Comparison of ENCODE assay signal across 10 mouse cellular contexts in the genomic region with DNA sequence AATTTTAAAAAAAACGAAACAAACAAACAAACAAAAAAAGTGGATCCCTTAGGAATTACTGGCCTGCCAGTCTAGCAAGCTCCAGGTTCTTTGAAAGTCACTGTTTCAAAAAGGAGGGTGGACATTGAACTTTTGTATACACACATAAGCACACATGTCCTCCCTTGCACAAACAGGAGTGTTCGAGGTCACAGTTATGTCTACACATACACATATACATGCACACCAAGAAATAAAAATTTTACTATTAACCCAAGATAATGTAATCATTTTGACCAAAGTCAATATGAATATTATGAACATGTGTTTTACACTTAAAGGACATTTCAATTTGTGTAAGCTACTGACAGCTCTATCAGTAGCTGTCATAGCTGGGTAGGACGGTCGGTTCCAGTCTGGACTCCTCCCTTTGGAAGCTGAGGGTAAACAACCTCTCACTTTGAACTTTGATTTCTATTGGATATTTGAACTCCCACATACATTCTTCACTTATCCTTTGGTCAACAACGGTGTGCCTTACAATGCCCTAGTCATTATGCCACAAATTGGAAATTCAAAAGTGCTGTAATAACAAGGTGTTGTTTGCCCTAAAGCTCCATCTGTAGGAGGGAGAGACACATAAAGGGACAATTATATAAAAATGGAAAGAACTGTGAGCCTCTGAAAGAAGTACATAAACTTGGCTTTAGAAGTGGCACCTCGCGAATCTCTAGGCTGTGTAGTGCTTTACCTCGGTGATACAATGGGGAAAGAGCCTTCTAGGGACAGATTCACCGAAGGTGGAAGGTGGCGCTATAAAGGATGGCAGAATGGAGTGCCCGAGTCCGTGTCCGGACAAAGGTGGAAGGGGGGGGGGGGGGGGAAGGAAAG. TPM values are rescaled to one million over a fixed set of nuclear protein-coding genes. Genes with fewer than 3 reads are reported as not detected.
DNase-seq lines count a peak whose midpoint lies in the region; ATAC-seq and TF ChIP-seq lines count a peak whose summit lies in the region.
"Had no signal": no experiment of that assay in that cellular context is flagged by ENCODE, and none has a peak within 500 bp of the region (broad histone marks: within the 10 kb centered on the region; RNA-seq: fewer than 3 reads in every experiment).

No protein-coding gene starts in this region.

- ATAC-seq in heart, postnatal 0 days (ENCODE audit: insufficient read depth, low read depth): no peak
- ATAC-seq in forebrain, embryonic 11.5 days (replicated peaks; ENCODE audit: low FRiP score): no peak
- ATAC-seq in limb, embryonic 12.5 days (ENCODE audit: insufficient number of reproducible peaks, insufficient read depth, low FRiP score, low TSS enrichment, low read depth): no peak
- no peak for ATAC-seq in neural tube, embryonic 12.5 days (ENCODE audit: low FRiP score, low read depth)

- no peak for TF ChIP-seq CTCF in heart, postnatal 0 days (IDR thresholded peaks at IDR 0.05; ENCODE audit: low read depth)

- 36% methylated on average over 13 of the region's 13 CpGs for WGBS in heart, postnatal 0 days
- WGBS in forebrain, embryonic 11.5 days: 31% methylated on average over 13 of the region's 13 CpGs
- WGBS in limb, embryonic 12.5 days: 31% methylated on average over 13 of the region's 13 CpGs
- 30% methylated on average over 13 of the region's 13 CpGs for WGBS in neural tube, embryonic 12.5 days

- H3K36me3 ChIP-seq in heart, postnatal 0 days (replicated peaks; ENCODE audit: control insufficient read depth, insufficient read depth, low read length): peaks cover 4% of the 10 kb centered on the region; the same call in 1 of the 2 replicates
- H3K36me3 ChIP-seq in forebrain, embryonic 11.5 days (ENCODE audit: control insufficient read depth, insufficient read depth, low read length): no peaks in the 10 kb centered on the region
- peaks cover 14% of the 10 kb centered on the region for H3K36me3 ChIP-seq in limb, embryonic 12.5 days
- peaks cover 7% of the 10 kb centered on the region; the same call in 1 of the 2 replicates for H3K36me3 ChIP-seq in neural tube, embryonic 12.5 days

- no peaks in the 10 kb centered on the region for H3K9me3 ChIP-seq in heart, postnatal 0 days (replicated peaks; ENCODE audit: control insufficient read depth, low read length)
- no peaks in the 10 kb centered on the region for H3K9me3 ChIP-seq in forebrain, embryonic 11.5 days (ENCODE audit: control insufficient read depth, low read length)
- no peaks in the 10 kb centered on the region for H3K9me3 ChIP-seq in limb, embryonic 12.5 days
- no peaks in the 10 kb centered on the region for H3K9me3 ChIP-seq in neural tube, embryonic 12.5 days

- no peak for TF ChIP-seq EP300 in heart, postnatal 0 days (IDR thresholded peaks at IDR 0.05; ENCODE audit: low read depth)

- no peak overlapping the region for H3K9ac ChIP-seq in heart, postnatal 0 days (replicated peaks; ENCODE audit: low read depth, low read length)
- H3K9ac ChIP-seq in forebrain, embryonic 11.5 days (ENCODE audit: low read length): no peak overlapping the region; the same call in 1 of the 2 replicates
- H3K9ac ChIP-seq in limb, embryonic 12.5 days (replicated peaks): no peak overlapping the region
- H3K9ac ChIP-seq in neural tube, embryonic 12.5 days: no peak overlapping the region

- intact Hi-C loops in heart, postnatal 25 days (cut with DNase I): no loop called here
- intact Hi-C loops in left cerebral cortex, postnatal 36 days (cut with DNase I): no loop called here

- DNase-seq in heart, postnatal 0 days (ENCODE audit: low spot score): no peak
- no peak for DNase-seq in heart, postnatal 25 days (ENCODE audit: low spot score)
- no peak for DNase-seq in forebrain, embryonic 11.5 days (ENCODE audit: low spot score)
- no peak for DNase-seq in ovary, postnatal 14 days (ENCODE audit: low spot score)
- no peak for DNase-seq in left cerebral cortex, postnatal 36 days (ENCODE audit: low spot score in 2 of 2)
- DNase-seq in right cerebral cortex, postnatal 36 days (ENCODE audit: low spot score in 2 of 2): no peak
- DNase-seq: cerebellum, adult 11-12 months; right cerebral cortex, postnatal 25 days had no signal

- no peaks in the 10 kb centered on the region for H3K27me3 ChIP-seq in heart, postnatal 0 days (ENCODE audit: control insufficient read depth, insufficient read depth, low read length)
- H3K27me3 ChIP-seq in forebrain, embryonic 11.5 days (ENCODE audit: control insufficient read depth, insufficient read depth, low read length): no peaks in the 10 kb centered on the region
- H3K27me3 ChIP-seq in limb, embryonic 12.5 days: no peaks in the 10 kb centered on the region
- H3K27me3 ChIP-seq in neural tube, embryonic 12.5 days (replicated peaks): no peaks in the 10 kb centered on the region

- no peak overlapping the region for H3K27ac ChIP-seq in heart, postnatal 0 days (ENCODE audit: low read depth)
- peak overlapping the region; percentile 47; the same call in 1 of the 2 replicates for H3K27ac ChIP-seq in forebrain, embryonic 11.5 days (ENCODE audit: low read depth, low read length)
- no peak overlapping the region for H3K27ac ChIP-seq in limb, embryonic 12.5 days
- H3K27ac ChIP-seq in neural tube, embryonic 12.5 days: no peak overlapping the region

- peak overlapping the region; percentile 88 for H3K4me3 ChIP-seq in heart, postnatal 0 days (ENCODE audit: low read depth, low read length)
- H3K4me3 ChIP-seq in forebrain, embryonic 11.5 days (ENCODE audit: low read depth, low read length): peak overlapping the region; percentile 91; the same call in 1 of the 2 replicates
- H3K4me3 ChIP-seq in limb, embryonic 12.5 days (replicated peaks): peak overlapping the region; percentile 93
- no peak overlapping the region for H3K4me3 ChIP-seq in neural tube, embryonic 12.5 days

- peak overlapping the region; percentile 100 for H3K4me2 ChIP-seq in heart, postnatal 0 days (ENCODE audit: low read depth, low read length)
- H3K4me2 ChIP-seq in forebrain, embryonic 11.5 days (ENCODE audit: low read depth, low read length, severe bottlenecking): peak overlapping the region; percentile 86
- H3K4me2 ChIP-seq in limb, embryonic 12.5 days: peak overlapping the region; percentile 91
- peak overlapping the region; percentile 97 for H3K4me2 ChIP-seq in neural tube, embryonic 12.5 days (replicated peaks)

- peaks cover 26% of the 10 kb centered on the region for H3K4me1 ChIP-seq in heart, postnatal 0 days (ENCODE audit: control insufficient read depth, insufficient read depth)
- H3K4me1 ChIP-seq in forebrain, embryonic 11.5 days (replicated peaks; ENCODE audit: control insufficient read depth, insufficient read depth, low read length): peaks cover 12% of the 10 kb centered on the region
- peaks cover 32% of the 10 kb centered on the region for H3K4me1 ChIP-seq in limb, embryonic 12.5 days (replicated peaks)
- H3K4me1 ChIP-seq in neural tube, embryonic 12.5 days: peaks cover 36% of the 10 kb centered on the region

RNA-seq across cellular contexts. Expression of a gene that starts 1.3 kb away (rescaled TPM):
- total RNA-seq in heart, postnatal 0 days (2014; rRNA removed; ENCODE audit: low replicate concordance): 41.8 and 43.2 TPM in 2 replicates
- polyA plus RNA-seq in heart, postnatal 0 days (2015; fragmentation: Nextera tagmentation; extraction: Ambion mirVana): 1.7 and 1.9 TPM in 2 replicates
- 1 to 10 TPM; 2.4 TPM for total RNA-seq in heart, postnatal 25 days (2021)
- polyA plus RNA-seq in forebrain, embryonic 11.5 days (2014; fragmentation: Nextera tagmentation; extraction: Ambion mirVana): 29.3 and 30.6 TPM in 2 replicates
- 6.3 and 6.6 TPM in 2 replicates for polyA plus RNA-seq in limb, embryonic 12.5 days (2016; fragmentation: Nextera tagmentation; extraction: Ambion mirVana)
- 5.3 and 6.2 TPM in 2 replicates for polyA plus RNA-seq in neural tube, embryonic 12.5 days (2016; fragmentation: Nextera tagmentation; extraction: Ambion mirVana)
- total RNA-seq in left cerebral cortex, postnatal 36 days (2021): 100 to 1,000 TPM in 1 of 2 experiments, 10 to 100 TPM in 1; 83.0 to 106 TPM

RNA-seq across cellular contexts. Expression of a gene that starts 57.5 kb away (rescaled TPM):
- not detected in 2 replicates for total RNA-seq in heart, postnatal 0 days (2014; rRNA removed; ENCODE audit: low replicate concordance)
- not detected in 2 replicates for polyA plus RNA-seq in heart, postnatal 0 days (2015; fragmentation: Nextera tagmentation; extraction: Ambion mirVana)
- total RNA-seq in heart, postnatal 25 days (2021): not detected
- 0.21 and 0.35 TPM in 2 replicates for polyA plus RNA-seq in forebrain, embryonic 11.5 days (2014; fragmentation: Nextera tagmentation; extraction: Ambion mirVana)
- polyA plus RNA-seq in limb, embryonic 12.5 days (2016; fragmentation: Nextera tagmentation; extraction: Ambion mirVana): 0.24 and 0.73 TPM in 2 replicates
- 0.23 TPM in 2 replicates for polyA plus RNA-seq in neural tube, embryonic 12.5 days (2016; fragmentation: Nextera tagmentation; extraction: Ambion mirVana)
- not detected for total RNA-seq in left cerebral cortex, postnatal 36 days (2021)
